Mouse (Mus musculus) cerebellum, adult 11 months (tissue): ENCODE results near the gene Gm40193.
A peak's percentile ranks its signal among the peaks of the same experiment; 100 is the strongest.
"Not testable (repeated sequence)": the region's sequence is repeated elsewhere in the genome, so short reads cannot be mapped to it uniquely, and the experiment has no call there.

Source experiments
- DNase-seq: peaks from one replicate; pipeline ENCODE4 v3.0.0; 2022

The Gm40193 gene

DNA sequence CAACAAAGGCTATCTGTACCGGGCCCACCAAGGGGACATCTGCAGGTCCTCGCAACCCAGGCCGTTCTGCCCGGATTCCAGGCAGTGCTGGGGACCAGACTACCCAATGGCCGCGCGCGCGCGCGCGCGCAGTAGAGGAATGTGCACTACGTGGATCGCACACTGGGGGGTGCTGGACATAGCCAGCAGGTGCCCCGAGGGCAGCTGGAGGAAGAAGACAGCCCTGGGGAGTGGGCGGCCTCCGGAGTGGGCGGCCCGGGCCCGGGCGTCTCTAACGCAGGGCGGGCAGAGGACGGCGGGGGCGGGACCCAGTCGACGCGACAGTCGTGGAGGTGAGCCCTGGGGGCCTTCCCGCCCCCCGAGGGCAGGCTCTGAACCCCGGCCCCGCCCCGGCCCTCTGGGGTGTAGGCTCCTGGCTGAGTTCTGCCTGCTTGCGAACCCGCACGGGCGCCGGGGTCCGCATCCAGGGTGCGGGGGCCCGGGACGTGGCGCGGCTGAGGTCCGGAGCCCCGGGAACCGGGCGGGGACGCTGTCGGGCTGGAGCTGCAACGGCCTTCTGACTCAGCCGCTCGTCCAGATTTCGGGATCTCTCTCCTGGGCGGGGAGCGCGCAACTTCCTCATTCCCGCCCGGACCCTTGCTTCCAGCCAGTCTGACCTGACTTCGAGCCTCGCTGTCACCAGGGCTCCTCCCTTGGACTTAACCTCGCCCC, 7.3 kb upstream of the Gm40193 start, which contains the start of gene Pld2:
Gene Pld2 (plus strand): TSS at position 188 of the 711 bp plus-strand sequence.
- DNase-seq = peak; percentile 34

GRCm38 (mm10) chr11:70539423-70539822, 6.7 kb upstream of the Gm40193 start:
- no peak for DNase-seq

- not testable (repeated sequence) for DNase-seq
Observed at GRCm38 (mm10) chr11:70531065-70531464, 1.7 kb downstream of the Gm40193 start.

- no peak for DNase-seq
Observed at GRCm38 (mm10) chr11:70528610-70529009, 4.1 kb downstream of the Gm40193 start.

DNA sequence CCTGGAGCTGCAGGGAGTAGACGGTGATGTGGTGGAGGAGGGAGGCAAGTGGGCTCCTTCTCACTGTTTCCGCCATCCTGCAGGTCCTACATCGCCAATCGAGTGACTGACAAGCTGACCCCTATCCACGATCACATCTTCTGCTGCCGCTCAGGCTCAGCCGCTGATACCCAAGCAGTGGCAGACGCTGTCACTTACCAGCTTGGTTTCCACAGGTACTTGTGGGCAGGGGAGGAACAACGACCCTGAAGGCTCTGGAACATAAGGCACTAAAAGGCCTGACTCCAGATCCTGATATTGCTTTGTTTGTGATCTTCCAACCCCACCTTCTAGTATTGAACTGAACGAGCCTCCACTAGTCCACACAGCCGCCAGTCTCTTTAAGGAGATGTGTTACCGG, 6.5 kb downstream of the Gm40193 start:
- no peak for DNase-seq

DNA sequence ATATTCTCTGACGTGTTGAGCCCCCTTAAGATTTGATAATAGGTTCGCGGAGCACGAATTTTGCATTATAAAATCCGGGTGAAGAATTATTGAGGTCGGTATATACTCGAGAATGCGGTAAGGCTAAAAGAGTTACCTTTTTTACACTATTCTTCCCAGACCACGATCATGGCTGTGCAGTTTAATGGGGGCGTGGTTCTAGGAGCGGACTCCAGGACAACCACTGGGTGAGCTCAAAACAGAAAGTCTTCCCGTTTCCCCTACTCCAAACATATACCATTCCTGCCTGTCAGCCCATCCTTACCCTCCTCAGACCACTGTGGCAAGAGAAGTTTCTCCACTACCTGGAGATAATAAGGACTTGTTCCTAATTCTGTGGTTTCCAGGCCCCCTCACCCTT, 7.0 kb downstream of the Gm40193 start:
- DNase-seq = no peak

GRCm38 (mm10) chr11:70525184-70525678, 7.5 kb downstream of the Gm40193 start, which contains the start of gene Psmb6:
Gene Psmb6 (plus strand): TSS chr11:70525367.
- peak; percentile 88 for DNase-seq

DNA sequence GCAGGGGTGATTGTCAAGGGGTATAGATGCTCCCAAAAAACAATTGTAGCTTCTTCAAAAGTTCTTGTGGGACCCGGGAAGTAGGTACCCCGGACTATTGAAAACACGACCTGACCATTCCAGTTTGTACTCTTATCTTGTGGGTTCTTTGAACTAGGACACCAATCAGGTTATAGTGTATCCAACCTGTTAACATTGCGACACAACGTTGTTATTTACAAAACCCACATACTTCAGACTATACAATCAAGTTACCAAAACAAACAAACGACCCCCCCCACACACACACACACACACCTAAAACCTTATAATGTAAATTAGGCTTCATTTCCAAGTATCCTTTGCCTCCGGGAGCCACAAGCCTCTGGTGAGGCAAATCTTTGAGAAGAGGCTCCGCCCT, 8.0 kb downstream of the Gm40193 start:
- no peak for DNase-seq

DNA sequence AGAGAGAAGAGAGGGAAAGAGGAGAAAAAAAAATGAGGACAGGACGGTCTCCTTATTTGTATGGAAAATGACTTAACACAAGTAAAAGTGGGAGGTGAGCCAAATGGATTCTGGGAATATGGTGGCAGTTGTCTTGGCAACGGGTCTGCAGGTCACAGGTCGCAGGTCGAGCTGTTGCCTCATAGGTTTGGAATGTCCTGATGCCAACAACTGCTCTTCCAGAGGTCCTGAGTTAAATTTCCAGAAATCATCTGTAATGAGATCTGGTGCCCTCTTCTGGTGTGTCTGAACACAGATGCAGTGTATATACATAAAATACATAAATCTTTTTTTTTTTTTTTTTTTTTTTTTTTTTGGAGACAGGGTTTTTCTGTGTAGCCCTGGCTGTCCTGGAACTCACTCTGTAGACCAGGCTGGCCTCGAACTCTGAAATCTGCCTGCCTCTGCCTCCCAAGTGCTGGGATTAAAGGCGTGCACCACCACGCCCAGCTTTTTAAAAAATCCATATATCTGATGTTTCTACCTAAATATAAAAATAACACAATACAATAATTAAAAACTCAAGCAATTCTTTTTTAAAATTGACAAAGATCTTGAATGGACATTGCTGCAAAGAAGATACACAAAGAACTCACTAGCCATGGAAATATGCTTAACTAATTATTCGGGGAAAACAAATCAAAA, 9.3 kb downstream of the Gm40193 start:
- DNase-seq = not testable (repeated sequence)

DNA sequence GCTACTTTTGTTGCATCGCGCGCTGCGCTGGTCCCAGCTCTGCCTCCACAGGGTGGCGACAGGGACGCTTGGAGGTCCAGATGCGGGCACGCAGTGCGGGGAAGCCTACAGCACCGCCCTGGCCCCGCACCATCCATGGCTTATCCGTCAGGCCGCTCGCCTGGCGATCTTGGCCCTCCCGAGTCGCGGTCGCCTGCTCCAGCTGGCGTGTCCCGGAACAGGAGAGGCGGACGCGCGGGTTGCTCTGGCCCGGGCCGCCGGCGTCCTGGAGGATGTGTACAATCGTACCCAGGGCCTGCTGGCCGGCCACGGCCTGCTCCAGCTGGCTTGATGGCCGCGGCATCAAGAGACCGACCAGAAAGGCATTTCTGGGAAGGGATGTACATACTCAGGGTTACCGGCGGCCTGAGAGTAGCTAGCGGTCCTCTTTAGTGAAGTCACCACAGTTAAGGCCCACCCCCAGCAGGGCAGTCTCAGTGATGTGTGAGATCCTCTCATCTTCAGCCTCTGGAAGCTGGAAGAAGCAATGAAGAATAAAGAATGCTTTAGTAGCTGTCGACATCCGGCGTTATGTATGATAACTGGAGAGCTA, 12.5 kb downstream of the Gm40193 start:
- DNase-seq = peak; percentile 40

DNA sequence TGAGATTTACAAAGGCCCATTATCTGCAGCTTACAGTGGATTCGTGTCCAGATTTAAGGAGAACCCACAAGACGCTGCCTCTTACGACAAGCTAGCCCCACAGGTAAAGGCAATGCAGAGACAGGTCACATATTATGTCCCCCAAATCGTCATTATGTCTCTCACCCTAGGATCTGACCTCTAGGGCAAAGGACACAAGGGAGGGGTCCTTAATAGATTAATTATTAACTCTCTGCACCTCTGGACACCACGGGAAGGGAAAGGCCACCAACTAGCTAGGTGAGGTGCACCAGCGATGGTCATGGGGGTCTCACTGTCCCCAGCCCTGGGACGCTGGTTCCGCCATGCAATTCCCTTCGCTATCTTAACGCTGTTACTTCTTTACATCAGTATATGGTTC, 13.8 kb downstream of the Gm40193 start, which contains the start of gene Gltpd2:
Gene Gltpd2 (plus strand): TSS at position 274 of the 400 bp plus-strand sequence.
- DNase-seq = no peak

- no peak for DNase-seq
Observed at GRCm38 (mm10) chr11:70518436-70518835, 14.3 kb downstream of the Gm40193 start.

DNA sequence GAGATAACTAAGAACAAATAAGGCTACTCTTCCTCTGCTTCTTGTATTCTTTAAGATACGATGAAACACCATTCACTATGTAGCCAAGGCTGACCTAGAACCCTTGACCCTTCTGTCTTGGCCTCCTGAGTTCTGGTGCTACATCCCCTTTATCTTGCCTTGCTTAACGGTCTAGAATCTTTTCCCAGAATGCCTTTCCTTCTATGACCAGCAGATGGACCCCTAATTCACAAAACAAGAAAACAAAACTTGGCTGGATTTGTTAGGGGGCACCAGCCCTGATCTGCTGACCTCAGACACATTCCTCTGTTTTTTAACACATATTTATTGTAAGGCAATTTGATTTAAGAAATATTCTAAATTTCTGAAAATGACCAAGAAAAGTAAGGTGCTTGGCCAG, 16.4 kb downstream of the Gm40193 start:
- no peak for DNase-seq

GRCm38 (mm10) chr11:70514288-70514687, 18.5 kb downstream of the Gm40193 start, which contains the start of gene Vmo1:
Gene Vmo1 (minus strand): TSS chr11:70514616.
- no peak for DNase-seq

DNA sequence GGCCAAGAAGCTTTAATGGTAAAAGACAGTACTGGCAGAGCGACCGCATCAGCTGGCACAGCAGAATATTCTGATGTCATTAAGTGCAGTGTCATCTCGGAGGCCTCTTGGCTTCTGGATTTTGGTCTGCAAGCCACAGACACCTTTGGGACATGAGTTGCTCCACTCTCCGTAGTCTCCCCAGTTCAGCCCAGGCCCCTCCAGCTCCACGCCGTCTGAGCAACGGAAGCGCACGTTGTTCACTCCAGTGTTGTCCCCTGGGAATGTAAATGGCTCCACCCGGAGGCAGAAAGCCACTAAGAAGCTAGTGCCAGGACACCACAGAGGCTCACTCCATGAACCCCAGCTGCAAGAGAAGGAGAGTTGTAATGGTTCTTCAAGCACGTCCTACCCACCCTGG, 19.2 kb downstream of the Gm40193 start:
- DNase-seq = no peak

GRCm38 (mm10) chr11:70512709-70513342, 19.9 kb downstream of the Gm40193 start:
- no peak for DNase-seq

GRCm38 (mm10) chr11:70511825-70512224, 20.9 kb downstream of the Gm40193 start:
- DNase-seq = no peak

- no peak for DNase-seq
Observed at GRCm38 (mm10) chr11:70511242-70511641, 21.5 kb downstream of the Gm40193 start.

DNA sequence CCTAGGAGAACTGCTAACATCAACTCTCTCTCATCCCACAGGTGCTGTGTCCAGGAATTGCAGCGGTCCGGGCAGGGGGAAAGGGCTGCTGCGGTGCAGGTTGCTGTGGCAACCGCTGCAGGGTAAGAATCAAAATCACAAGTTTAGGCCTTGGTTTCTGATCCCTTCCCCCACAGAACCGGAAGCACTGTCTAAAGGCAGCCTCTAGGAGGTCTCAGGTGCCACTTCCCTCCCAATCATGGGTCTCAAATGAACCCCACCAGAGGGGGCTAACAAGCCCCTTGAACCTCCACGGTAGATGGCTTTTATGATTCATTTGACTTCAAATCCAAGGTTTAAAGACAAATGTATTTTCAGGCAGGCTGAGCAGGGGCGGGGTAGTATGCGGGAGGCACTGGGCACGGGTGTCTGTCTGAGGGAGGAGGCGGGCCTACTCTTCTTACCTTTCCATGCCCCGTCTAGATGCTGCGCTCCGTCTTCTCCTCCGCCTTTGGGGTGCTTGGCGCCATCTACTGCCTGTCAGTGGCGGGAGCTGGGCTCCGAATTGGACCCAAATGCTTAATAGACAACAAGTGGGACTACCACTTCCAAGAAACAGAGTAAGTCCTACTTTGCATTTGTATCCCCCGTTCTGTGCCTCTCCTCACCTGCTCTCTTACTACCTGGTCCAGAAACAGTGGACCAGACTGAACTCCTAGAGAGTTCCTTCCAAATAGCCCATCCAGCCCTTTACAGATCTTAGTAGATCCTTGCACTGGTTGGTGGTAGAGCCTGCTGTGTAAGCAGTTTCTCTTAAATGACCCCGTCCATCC, 22.8 kb downstream of the Gm40193 start:
- peak; percentile 34 for DNase-seq

DNA sequence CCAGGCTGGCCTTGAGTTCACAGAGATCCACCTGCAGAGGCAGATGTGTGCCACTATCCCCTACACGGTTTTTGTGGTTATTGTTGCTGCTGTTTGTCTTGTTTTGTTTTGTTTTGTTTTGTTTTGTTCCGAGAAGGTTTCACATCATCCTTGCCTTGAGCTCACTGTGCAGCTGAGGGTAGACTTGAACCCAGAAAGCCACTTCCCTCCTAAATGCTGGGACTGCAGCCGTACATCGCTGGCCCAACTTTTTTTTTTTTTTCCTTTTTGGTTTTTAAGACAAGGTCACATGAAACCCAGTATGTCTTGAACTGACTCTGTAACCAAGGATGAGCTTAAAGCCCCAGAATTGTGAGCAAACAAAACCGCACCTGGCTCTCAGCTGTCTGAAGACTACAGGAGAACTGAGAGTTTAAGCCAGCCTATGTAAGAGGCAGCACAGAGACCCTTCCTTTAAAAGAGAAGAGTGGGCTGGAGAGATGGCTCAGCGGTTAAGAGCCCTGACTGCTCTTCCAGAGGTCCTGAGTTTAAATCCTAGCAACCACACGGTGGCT, 25.7 kb downstream of the Gm40193 start:
- no peak for DNase-seq

DNA sequence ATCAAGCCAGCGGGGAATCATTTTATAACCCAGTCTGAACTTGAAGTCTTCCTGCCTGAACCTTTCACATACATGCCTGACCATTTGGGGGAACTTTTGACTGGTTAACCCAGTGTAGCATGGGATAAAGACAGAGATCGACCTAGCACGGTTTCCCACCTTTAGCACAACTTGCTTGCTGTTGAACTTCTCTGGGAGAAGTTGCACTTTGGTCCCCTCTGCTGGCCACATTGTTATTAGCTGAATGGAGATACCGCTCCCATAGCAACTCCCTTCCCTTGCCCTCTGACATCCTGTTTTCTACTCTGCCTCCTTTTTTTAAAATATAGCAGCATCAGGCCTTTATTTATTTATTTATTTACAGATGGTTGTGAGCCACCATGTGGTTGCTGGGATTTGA, 26.4 kb downstream of the Gm40193 start:
- no peak for DNase-seq

DNA sequence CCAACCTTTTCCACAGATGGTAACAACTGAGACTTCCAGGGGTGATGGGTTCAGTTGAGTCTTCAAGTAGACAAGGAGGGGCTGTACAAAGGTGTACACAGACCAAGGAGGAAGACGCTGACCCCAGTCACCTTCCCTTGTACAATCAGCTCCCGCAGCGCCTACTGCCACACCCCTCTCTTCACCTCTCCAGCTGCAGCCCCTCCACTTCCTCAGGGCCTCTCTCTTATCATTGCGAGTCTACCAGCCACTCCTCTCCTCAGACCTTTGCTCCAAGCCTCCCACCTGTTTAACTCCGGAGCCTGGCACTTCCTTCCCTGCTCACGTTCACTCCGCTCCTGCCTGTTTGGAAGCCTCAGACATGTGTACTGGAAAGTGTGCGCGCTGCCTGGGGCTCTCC, 27.8 kb downstream of the Gm40193 start, which contains the start of gene Tm4sf5:
Gene Tm4sf5 (plus strand): TSS at position 275 of the 400 bp plus-strand sequence.
- DNase-seq = no peak
